Mouse (Mus musculus) olfactory bulb, adult 2 months (tissue): ENCODE data around the gene Cenpq. TPM values are rescaled to one million over a fixed set of nuclear protein-coding genes. Genes with fewer than 3 reads are reported as not detected.

Source experiments
- H3K27ac ChIP-seq: fragments of 200-500 bp; 2 replicates; pipeline ENCODE4 v1.5.1; 2012; ENCODE audit warnings: low read depth, low read length; ENCODE audit not compliant: insufficient read depth
- H3K4me1 ChIP-seq: fragments of 200-500 bp; 2 replicates; pipeline ENCODE4 v1.6.1; 2012; ENCODE audit warnings: low read length; ENCODE audit not compliant: control insufficient read depth, insufficient read depth
- H3K4me3 ChIP-seq: fragments of 200-500 bp; 2 replicates; pipeline ENCODE4 v1.5.1; 2012; ENCODE audit warnings: mild to moderate bottlenecking, low read depth, low read length, moderate library complexity; ENCODE audit not compliant: insufficient read depth
- CTCF ChIP-seq: fragments of 200-500 bp; IDR thresholded peaks from 2 replicates; pipeline ENCODE4 v1.5.1; 2012; ENCODE audit warnings: low read depth, mild to moderate bottlenecking, low read length, moderate library complexity; ENCODE audit not compliant: insufficient read depth
- POLR2A ChIP-seq: fragments of 200-500 bp; IDR thresholded peaks from 2 replicates; pipeline ENCODE4 v1.6.1; 2012; ENCODE audit warnings: mild to moderate bottlenecking, low read depth, low read length, moderate library complexity; ENCODE audit not compliant: insufficient read depth
- WGBS: fragments of 180-500 bp; shearing (Covaris S2); methylation state at CpG from one replicate; pipeline ENCODE4 v1.1.7; 2018; 5-methylcytosine and 5-hydroxymethylcytosine counted together
- polyA plus RNA-seq: library from polyadenylated mRNA; stranded (reverse); fragments of >200 nt; gene quantifications from 2 replicates; pipeline ENCODE4 v1.2.4, GENCODE M21; 2012; ENCODE audit warnings: low replicate concordance; ENCODE audit not compliant: missing spikeins, insufficient read depth, insufficient read length

The Cenpq gene
- polyA plus RNA-seq, 1 experiment: not detected

DNA sequence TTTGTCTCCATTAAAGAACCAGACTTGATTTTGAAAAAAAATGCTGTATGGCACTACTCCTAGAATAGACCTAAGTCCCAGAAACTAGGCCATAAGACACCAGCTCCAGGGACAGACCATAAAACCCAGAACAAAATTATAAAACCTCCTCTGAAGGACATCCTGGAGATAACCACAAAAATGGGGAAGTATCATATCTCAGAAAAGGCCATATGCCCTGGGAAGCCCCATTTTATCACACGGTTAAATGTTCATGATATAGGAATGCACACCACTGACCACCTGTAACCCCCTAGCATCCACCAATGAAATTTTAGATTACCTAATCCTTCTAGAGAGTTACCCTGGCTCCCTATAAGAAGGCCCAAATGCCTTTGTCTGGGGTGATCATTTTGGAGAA, 59.3 kb downstream of the Cenpq start:
- TF ChIP-seq POLR2A (no peak), CTCF (no peak)
- 89% methylated on average over 1 of the region's 1 CpGs for WGBS
- Histone ChIP-seq H3K4me3 (no peak overlapping the region), H3K27ac (no peak overlapping the region), H3K4me1 (peaks cover 4% of the 10 kb centered on the region; the same call in 1 of the 2 replicates)

DNA sequence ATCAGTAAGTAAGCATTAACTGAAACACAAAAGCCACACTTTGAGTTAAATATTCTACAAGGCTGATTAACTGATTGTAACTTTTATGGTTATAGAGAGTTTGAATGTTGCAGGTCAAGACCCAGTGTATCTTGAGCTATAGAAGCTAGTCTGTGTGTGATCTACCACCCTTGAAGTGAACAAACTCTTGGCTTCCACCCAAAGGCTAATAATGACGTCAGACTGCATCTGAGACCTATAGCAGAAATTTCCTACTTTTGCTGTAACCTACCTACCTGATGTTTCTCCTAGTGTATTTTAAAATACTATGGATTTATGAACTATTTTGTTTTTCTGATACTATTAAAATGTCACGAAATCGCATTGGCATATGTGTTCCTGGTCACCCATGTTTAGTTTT, 60.1 kb downstream of the Cenpq start:
- Histone ChIP-seq H3K4me3 (no peak overlapping the region), H3K27ac (no peak overlapping the region), H3K4me1 (0 out of 2 replicates have a peak, but pooled peaks cover under 1% of the 10 kb centered on the region)
- WGBS: 82% methylated on average over 3 of the region's 3 CpGs
- TF ChIP-seq CTCF (no peak), POLR2A (no peak)

DNA sequence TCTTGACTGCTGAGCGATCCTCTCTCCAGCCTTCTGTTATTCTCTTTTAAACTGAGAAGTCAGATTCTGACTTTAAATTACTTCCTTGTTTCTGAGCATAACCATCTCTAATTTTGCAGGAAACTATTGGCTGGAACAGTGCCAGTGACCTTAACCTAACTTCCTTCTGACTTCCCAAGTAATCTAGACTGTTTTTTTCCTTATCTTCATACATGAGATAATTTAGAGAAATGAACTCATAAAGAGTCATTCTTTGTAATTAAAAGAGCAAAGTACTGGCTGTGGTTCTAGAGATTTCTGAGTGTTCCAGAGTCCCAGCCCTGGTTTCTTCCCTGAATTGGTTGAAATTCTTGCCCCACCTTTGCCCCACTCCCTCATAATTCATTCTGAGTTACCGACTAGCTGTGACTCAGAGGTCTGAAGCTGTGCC, 61.2 kb downstream of the Cenpq start:
- no peak for TF ChIP-seq CTCF
- TF ChIP-seq POLR2A: no peak
- Histone ChIP-seq H3K4me1 (no peaks in the 10 kb centered on the region), H3K27ac (no peak overlapping the region), H3K4me3 (no peak overlapping the region)
- WGBS: 61% methylated on average over 2 of the region's 2 CpGs

Other genes starting within 250 kb of the Cenpq start
- gene Esp1, start 207.9 kb downstream of the Cenpq start, polyA plus RNA-seq: not detected in 2 replicates
- not detected in 2 replicates for gene Crisp2, start 128.0 kb downstream of the Cenpq start, polyA plus RNA-seq
- gene Rhag, start 123.9 kb downstream of the Cenpq start, polyA plus RNA-seq: not detected in 2 replicates
- not detected in 2 replicates for gene 9130008F23Rik, start 54.5 kb downstream of the Cenpq start, polyA plus RNA-seq
- not detected in 2 replicates for gene Glyatl3, start 20.7 kb downstream of the Cenpq start, polyA plus RNA-seq
- not detected in 2 replicates for gene Mut, start 362 bp downstream of the Cenpq start, polyA plus RNA-seq